Mouse (Mus musculus) ES-E14 (cell line): ENCODE measurements around the gene Igf2r.

Experiments used
- CHD2 ChIP-seq: IDR thresholded peaks from 2 replicates; pipeline ENCODE4 v1.6.1; 2014; ENCODE audit warnings: mild to moderate bottlenecking, low read depth, low read length, inconsistent platforms
- MAFK ChIP-seq: IDR thresholded peaks from 2 replicates; pipeline ENCODE4 v1.6.1; 2014; ENCODE audit warnings: mild to moderate bottlenecking, low read depth, low read length, inconsistent platforms; ENCODE audit not compliant: insufficient read depth
- ZNF384 ChIP-seq: IDR thresholded peaks from 2 replicates; pipeline ENCODE4 v1.6.1; 2012; ENCODE audit warnings: low read depth, low read length, inconsistent platforms

DNA sequence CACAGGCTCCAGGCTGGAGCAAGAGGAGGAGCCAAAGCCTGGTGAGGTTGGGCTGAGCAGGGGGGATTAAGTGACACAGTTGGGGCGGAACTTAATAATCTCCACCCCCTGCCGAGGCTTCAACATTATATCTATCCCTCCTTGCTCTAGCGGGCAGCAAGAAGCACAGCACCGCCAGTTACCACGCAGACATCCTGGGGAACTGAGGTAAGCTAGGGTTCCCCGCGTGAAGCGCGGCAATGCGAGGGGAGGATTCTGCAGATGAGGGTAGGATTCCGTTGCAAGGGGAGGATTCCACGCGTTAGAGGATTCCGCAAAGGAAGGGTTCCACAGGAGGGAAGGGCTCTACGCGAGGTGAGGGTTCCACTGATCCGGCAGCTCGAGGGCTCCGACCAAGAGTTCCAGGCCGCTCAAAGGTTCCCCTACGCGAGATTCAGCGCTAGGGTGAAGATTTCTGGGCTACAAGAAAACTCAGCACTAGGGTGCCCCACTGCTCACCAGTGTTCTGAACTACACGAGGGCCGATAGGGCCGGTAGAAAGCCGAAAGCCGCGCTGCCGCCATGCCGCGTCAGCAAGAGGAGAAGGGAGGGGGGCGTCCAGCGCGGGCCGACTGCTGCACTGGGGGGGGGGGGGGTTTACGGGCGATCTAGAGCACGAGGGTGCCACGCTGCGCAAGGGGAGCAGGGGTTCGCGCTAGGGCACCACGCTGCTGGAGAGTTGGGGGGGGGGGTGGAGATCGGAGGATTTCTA lies 28.1 kb downstream of the Igf2r start:
- TF ChIP-seq CHD2 (no peak), ZNF384 (no peak), MAFK (no peak)
